Mouse (Mus musculus): ENCODE measurements around the gene Arhgap33. TPM values are rescaled to one million over a fixed set of nuclear protein-coding genes. Genes with fewer than 3 reads are reported as not detected.

Gene Arhgap33
- total RNA-seq, 2 experiments from 2014 or later: 218 to 232 TPM

DNA sequence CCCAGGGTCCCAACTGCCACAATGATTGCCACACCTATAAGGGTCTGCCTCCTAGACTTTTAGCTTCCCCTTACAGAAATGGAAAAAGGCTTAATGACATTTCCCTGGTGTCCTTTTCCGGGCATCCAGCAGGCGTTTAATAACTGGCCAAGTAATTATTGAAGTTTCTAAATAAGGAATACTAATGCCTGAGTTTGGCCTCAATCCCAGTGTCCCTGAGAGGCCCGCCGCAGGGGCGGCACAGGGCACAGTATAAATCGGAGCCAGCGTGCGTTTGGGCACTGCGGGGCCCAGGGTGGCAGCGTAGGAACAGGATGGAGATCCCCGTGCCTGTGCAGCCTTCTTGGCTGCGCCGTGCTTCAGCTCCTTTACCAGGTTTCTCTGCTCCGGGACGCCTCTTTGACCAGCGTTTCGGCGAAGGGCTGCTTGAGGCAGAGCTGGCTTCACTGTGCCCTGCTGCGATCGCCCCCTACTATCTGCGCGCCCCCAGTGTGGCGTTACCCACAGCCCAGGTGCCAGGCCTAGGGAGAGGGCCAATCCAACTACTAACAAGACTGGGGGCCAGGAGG lies 18.2 kb upstream of the Arhgap33 start:
- DNase-seq (ENCODE audit: low spot score in 2 of 2): peak; percentile 37 to 56

- DNase-seq (ENCODE audit: low spot score in 2 of 2): peak; percentile 95 to 97
These were observed 17.5 kb upstream of the Arhgap33 start, which contains the start of the genes Hspb6 and Proser3 for GRCm38 (mm10) chr7:30552102-30553020. Gene Hspb6, plus strand, starts transcription at chr7:30552178. Gene Proser3, minus strand, starts transcription at chr7:30552299.

DNA sequence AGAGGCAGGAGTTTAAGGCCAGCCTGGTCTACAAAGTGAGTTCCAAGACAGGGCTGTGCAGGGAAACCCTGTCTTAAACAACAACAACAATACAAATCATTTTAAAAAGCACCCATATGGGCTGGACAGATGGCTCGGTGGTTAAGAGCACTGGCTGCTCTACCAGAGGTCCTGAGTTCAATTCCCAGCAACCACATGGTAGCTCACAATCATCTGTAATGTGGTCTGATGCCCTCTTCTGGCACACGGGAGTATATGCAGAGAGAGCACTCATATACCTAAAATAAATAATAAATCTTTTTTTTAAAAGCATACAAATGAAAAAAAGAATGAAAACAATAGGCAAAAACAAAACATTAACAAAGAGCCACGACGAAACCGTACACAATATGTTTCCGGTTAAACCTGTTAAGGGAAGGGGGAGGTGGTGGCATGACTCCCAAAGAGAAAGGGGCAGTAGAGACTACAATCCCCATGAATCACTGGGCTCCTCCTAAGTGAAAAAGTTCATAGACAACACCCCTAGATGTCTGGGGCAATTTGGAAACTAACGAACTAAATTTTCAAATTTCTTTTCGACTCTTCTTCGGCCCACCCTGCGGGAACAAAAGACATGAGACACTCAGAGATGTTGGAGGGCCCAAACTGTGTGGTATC lies 16.7 kb upstream of the Arhgap33 start:
- DNase-seq (ENCODE audit: low spot score in 2 of 2): no peak

- DNase-seq (ENCODE audit: low spot score in 2 of 2): no peak
These were observed 15.7 kb upstream of the Arhgap33 start for GRCm38 (mm10) chr7:30550603-30551002.

- DNase-seq (ENCODE audit: low spot score in 2 of 2): no peak
These were observed 15.0 kb upstream of the Arhgap33 start for GRCm38 (mm10) chr7:30549880-30550279.

DNA sequence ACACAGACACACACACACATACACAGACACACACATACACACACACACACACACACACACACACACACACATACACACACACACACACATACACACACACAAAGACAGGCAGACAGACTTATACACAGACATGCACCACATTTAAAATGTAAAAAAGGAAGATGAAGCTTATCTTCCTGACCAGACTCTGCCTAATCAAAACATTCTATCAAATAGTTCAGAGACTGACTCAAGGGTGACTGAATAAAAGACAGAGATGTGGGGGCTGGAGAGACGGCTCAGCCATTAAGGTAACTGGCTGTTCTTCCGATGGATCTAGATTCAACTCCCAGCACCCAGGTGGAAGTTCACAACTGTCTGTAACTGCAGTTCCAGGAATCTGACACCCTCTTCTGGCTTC lies 9.5 kb upstream of the Arhgap33 start:
- DNase-seq (ENCODE audit: low spot score in 2 of 2): no peak

- no peak for DNase-seq (ENCODE audit: low spot score in 2 of 2)
These were observed 5.7 kb upstream of the Arhgap33 start for GRCm38 (mm10) chr7:30540572-30540971.

DNA sequence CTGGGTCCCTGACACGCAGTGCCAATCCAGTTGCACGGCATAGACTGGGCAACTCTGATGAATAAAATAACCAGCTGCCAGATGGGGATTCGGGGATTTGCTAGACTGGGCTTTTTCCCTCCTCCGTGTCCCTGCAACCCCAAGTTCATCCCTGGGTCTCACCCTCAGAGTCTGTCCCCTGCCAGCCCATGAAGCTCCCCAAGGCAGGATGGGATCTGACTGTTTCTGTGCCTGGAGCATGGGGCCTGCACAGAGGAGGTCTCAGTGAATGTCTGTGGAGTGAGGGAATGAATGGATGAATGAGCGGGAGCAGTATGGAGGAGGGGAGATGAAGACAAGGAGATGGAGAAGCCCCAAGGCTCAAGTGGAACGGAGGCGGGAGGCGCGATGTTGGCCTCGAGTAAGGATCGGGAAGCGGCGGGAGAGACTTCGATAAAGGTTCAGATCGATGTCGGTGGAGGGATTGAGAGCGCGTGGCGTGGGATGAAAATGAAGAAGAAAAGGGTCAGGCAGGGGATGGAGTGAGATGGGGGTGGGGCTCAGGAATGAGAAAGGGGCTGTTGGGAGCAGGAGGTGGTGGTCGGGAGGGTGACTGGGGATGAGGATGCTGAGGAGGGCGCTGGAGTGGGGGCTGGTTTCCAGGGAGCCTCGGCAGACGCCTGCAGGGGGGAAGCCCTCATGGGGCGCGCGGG lies 773 bp downstream of the Arhgap33 start:
- peak; percentile 44 to 59 for DNase-seq (ENCODE audit: low spot score in 2 of 2)

DNA sequence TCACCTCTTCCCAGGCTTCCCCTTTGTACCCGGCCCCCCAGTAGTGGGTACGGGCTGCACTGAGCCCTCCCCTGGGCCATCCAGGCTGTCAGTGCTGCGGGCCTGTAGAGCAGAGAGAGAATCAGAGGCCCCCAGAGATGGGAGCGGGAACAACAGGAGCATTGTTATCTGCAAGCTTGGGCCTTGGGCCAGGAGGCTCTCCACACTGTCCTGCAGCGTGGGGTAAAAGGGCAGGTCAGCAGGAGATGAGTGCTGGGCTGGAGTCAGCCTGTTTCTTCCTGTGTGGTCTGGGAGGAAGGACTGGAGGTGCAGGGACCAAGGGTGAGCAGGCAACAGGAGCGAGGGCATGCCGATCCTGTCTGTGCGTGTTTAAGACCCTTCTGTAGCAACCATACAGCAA lies 1.9 kb downstream of the Arhgap33 start:
- no peak for DNase-seq (ENCODE audit: low spot score in 2 of 2)

- no peak for DNase-seq (ENCODE audit: low spot score in 2 of 2)
These were observed 3.5 kb downstream of the Arhgap33 start for GRCm38 (mm10) chr7:30531291-30531815.

DNA sequence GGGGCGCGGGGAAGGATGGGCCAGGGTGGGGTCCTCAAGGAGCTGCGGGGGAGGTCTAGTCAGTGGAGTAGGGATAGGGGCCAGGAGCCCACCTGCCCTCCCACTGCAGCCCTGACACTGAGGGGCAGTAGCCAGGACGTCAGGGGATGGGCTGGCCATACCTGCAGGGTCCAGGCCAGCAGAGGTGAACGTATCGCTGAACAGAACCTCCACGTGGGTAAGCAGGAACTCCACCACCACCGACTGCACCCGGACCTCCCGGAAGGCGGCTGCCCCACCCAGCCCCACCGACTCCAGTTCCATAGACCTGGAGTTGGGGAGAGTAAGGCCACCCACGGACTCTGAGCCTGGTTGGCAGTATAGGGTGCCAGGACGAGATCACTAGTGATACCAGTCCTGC lies 7.9 kb downstream of the Arhgap33 start:
- DNase-seq (ENCODE audit: low spot score in 2 of 2): no peak

- DNase-seq (ENCODE audit: low spot score in 2 of 2): no peak
These were observed 8.5 kb downstream of the Arhgap33 start for GRCm38 (mm10) chr7:30526399-30526798.

- no peak for DNase-seq (ENCODE audit: low spot score in 2 of 2)
These were observed 8.9 kb downstream of the Arhgap33 start for GRCm38 (mm10) chr7:30525954-30526353.

DNA sequence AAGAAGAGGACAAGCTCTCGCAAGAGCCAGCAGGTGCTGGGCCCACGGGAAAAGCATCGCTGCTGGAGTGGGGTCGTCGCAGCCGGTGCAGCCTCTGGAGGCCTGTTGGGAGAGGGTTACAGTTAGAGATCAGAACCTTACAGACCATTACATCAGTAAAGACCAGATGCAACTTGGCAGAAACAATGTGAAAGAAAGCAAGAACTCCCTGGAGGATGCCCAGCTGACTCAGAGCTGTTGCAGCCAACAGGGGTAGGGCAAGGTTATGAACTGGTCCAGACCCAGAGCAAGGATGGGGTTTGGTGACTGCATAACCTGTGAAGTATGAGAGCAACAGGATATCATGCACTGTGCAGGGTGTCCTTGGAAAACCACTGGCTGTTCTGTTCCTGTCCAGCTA lies 10.4 kb downstream of the Arhgap33 start:
- no peak for DNase-seq (ENCODE audit: low spot score in 2 of 2)

DNA sequence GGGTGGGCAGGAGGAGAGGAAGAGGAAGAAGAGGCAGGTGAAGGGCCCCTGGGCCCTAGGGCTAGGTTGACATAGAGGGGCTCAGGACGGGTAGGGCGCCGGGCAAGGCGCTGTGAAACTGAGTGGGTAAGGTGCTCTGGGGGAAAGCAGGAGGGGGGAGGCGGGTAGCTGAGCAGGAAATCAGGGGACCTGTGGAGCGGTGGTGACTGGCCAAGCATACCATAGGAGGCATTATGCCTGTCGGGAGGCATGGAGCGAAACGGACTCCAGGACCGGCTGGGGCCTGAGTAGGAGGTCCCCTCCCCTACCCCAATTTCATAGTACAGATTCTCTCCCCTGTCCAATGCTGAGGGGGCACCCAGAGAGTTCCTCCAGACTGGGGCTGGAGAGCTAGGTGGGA lies 12.0 kb downstream of the Arhgap33 start:
- no peak for DNase-seq (ENCODE audit: low spot score in 2 of 2)

- DNase-seq (ENCODE audit: low spot score in 2 of 2): no peak
These were observed 14.0 kb downstream of the Arhgap33 start for GRCm38 (mm10) chr7:30520856-30521255.

DNA sequence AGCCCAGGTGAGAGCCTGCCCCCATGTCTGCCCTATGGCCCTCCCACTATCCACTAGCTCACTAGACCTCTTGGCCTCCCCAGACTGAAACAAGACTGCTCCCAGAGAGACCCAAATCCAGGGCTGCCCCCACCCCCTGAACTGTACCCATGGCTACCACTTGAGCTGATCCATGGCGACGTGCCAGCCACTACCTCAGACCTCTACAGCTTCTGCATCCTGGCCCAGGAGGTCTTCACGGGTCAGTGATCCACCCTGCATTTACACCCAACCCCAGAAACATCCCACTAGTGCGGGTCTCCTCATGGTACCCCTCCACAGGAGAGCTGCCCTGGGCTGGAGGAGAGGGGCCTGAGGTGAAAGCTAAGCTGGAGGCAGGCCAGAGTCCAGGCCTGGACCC lies 14.5 kb downstream of the Arhgap33 start:
- DNase-seq (ENCODE audit: low spot score in 2 of 2): no peak

DNA sequence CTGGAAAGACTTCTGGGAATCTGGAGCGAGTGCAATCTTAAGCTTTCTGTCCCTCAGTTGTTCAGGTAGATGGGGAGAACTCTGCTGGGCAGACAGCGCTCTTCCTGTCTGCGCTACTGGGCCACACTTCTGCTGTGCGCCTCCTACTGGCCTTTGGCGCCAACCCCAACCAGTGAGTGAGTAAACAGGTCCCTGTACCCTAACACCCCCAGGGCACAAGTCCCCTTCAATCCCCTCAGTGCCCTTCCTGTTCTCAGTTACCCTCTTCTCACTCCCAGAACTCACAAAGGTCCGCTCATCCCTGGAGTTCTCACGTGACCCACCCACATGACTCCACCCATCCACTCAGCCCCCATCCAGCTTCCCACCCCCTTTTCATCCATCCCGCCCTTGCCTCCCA lies 16.5 kb downstream of the Arhgap33 start:
- no peak for DNase-seq (ENCODE audit: low spot score in 2 of 2)

DNA sequence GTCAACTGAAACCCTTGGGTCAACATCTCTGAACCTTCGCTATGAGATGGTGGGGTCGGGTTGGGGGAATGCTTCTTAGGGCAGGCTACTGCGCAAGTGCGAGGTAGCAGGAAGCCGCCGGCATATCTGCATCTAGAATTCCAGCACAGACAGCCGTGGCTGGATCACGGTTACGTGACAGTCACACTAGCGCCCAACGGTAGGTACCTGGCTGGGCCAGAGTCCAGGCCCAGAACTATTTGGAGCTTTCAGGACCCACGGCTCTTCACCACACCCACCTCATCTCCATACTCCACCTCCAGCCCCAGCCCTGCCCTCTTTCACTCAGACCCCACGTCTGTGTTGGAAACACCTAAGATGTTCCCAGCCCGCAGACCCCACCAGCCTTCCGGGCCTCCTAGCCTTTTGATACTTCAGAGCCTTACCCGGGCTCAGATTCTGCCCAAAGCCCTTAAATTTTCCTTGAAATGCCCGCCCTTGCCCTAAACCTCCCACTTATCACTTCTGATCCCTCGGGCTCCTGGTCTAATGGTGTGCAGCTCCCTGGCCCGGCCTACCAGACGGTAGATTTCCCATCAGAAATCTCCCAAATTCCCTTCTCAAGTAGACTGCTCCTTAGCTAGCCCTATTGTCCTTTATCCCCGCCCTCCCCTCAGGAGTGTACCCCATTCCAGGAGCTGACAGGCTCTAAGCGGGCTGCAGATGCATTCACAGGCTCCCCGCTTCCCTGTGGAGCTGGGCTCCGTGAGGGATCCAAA lies 19.7 kb downstream of the Arhgap33 start:
- DNase-seq (ENCODE audit: low spot score in 2 of 2): no peak

DNA sequence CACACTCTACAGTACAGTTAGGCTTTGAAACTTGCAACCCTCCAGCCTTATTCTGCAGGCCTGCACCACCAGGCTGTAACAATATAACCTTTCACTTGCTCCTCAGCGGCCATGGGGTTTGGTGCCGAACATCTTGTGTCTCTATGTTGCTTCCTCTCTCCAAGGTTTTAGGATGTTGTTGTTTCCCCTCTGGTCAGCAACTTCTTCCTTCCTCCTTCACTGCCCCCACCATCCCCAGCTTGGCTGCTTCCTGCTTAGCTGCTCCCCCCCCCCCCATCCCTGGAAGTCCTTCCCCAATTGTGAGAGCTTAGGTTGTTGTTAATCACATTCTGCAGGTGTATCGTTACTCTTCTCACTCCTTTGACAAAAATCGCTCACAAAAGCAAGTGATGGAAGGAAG lies 26.8 kb downstream of the Arhgap33 start:
- DNase-seq (ENCODE audit: low spot score in 2 of 2): no peak
